Mouse (Mus musculus): ENCODE results near the gene Bik. TPM values are rescaled to one million over a fixed set of nuclear protein-coding genes. Genes with fewer than 3 reads are reported as not detected.
A peak's percentile ranks its signal among the peaks of the same experiment; 100 is the strongest.

The Bik gene
- total RNA-seq, 2 experiments from 2014 or later: 0.70 TPM; not detected in 1

GRCm38 (mm10) chr15:83562626-83563270, 36.1 kb downstream of the Bik start:
- Histone ChIP-seq H3K4me3 (no peak overlapping the region), H3K27ac (no peak overlapping the region)
- intact Hi-C loops (cut with DNase I): no loop called here
- TF ChIP-seq CTCF (IDR thresholded peaks at IDR 0.05): no peak
- peak; percentile 33 to 63 for DNase-seq (ENCODE audit: extremely low spot score in 1 of 2, low spot score in 2 of 2)

GRCm38 (mm10) chr15:83563327-83563856, 36.7 kb downstream of the Bik start, which contains the start of the genes Tspo and Mcat:
Gene Tspo, plus strand, starts transcription at chr15:83563592.
Gene Mcat, minus strand, starts transcription at chr15:83563787.
- intact Hi-C loops (cut with DNase I): no loop called here

GRCm38 (mm10) chr15:83563857-83564651, 37.4 kb downstream of the Bik start:
- intact Hi-C loops (cut with DNase I): no loop called here
- peak overlapping the region; percentile 42; the same call in 1 of the 2 replicates for H3K27ac ChIP-seq
- DNase-seq (ENCODE audit: extremely low spot score in 1 of 2, low spot score in 2 of 2): no peak
- H3K4me3 ChIP-seq: peak overlapping the region; percentile 23
- TF ChIP-seq CTCF (IDR thresholded peaks at IDR 0.05): no peak

More at GRCm38 (mm10) chr15:83563327-83563856, 36.7 kb downstream of the Bik start, which contains the start of the genes Tspo and Mcat:
- peak within 1 kb of the TSS; percentile 23 for H3K4me3 ChIP-seq
- no peak for DNase-seq (ENCODE audit: extremely low spot score in 1 of 2, low spot score in 2 of 2)
- H3K27ac ChIP-seq: peak within 1 kb of the TSS; percentile 42; the same call in 1 of the 2 replicates
- no peak for TF ChIP-seq CTCF (IDR thresholded peaks at IDR 0.05)

GRCm38 (mm10) chr15:83565434-83565833, 38.8 kb downstream of the Bik start:
- TF ChIP-seq CTCF (IDR thresholded peaks at IDR 0.05): no peak
- no peak overlapping the region for H3K4me3 ChIP-seq
- H3K27ac ChIP-seq: no peak overlapping the region
- no peak for DNase-seq (ENCODE audit: extremely low spot score in 1 of 2, low spot score in 2 of 2)
- intact Hi-C loops (cut with DNase I): no loop called here

GRCm38 (mm10) chr15:83566006-83566405, 39.3 kb downstream of the Bik start:
- intact Hi-C loops (cut with DNase I): no loop called here

GRCm38 (mm10) chr15:83567728-83568127, 41.1 kb downstream of the Bik start:
- Histone ChIP-seq H3K4me3 (no peak overlapping the region), H3K27ac (no peak overlapping the region)
- TF ChIP-seq CTCF (IDR thresholded peaks at IDR 0.05): no peak
- intact Hi-C loops (cut with DNase I): no loop called here
- DNase-seq (ENCODE audit: extremely low spot score in 1 of 2, low spot score in 2 of 2): no peak

More at GRCm38 (mm10) chr15:83566006-83566405, 39.3 kb downstream of the Bik start:
- Histone ChIP-seq H3K27ac (no peak overlapping the region), H3K4me3 (no peak overlapping the region)
- TF ChIP-seq CTCF (IDR thresholded peaks at IDR 0.05): no peak
- no peak for DNase-seq (ENCODE audit: extremely low spot score in 1 of 2, low spot score in 2 of 2)

GRCm38 (mm10) chr15:83568544-83568943, 41.9 kb downstream of the Bik start:
- no peak for TF ChIP-seq CTCF (IDR thresholded peaks at IDR 0.05)
- intact Hi-C loops (cut with DNase I): no loop called here
- no peak for DNase-seq (ENCODE audit: extremely low spot score in 1 of 2, low spot score in 2 of 2)

GRCm38 (mm10) chr15:83569682-83570081, 43.0 kb downstream of the Bik start:
- H3K4me3 ChIP-seq: no peak overlapping the region
- TF ChIP-seq CTCF (IDR thresholded peaks at IDR 0.05): no peak
- DNase-seq (ENCODE audit: extremely low spot score in 1 of 2, low spot score in 2 of 2): no peak
- intact Hi-C loops (cut with DNase I): no loop called here
- H3K27ac ChIP-seq: no peak overlapping the region

More at GRCm38 (mm10) chr15:83568544-83568943, 41.9 kb downstream of the Bik start:
- Histone ChIP-seq H3K27ac (no peak overlapping the region), H3K4me3 (no peak overlapping the region)

GRCm38 (mm10) chr15:83570641-83571040, 44.0 kb downstream of the Bik start:
- no peak for DNase-seq (ENCODE audit: extremely low spot score in 1 of 2, low spot score in 2 of 2)
- intact Hi-C loops (cut with DNase I): no loop called here

GRCm38 (mm10) chr15:83571636-83572035, 45.0 kb downstream of the Bik start:
- DNase-seq (ENCODE audit: extremely low spot score in 1 of 2, low spot score in 2 of 2): no peak
- intact Hi-C loops (cut with DNase I): no loop called here
- Histone ChIP-seq H3K4me3 (no peak overlapping the region), H3K27ac (no peak overlapping the region)
- no peak for TF ChIP-seq CTCF (IDR thresholded peaks at IDR 0.05)

More at GRCm38 (mm10) chr15:83570641-83571040, 44.0 kb downstream of the Bik start:
- Histone ChIP-seq H3K27ac (no peak overlapping the region), H3K4me3 (no peak overlapping the region)
- peak; percentile 25 for TF ChIP-seq CTCF (IDR thresholded peaks at IDR 0.05)

- no peak for TF ChIP-seq CTCF (IDR thresholded peaks at IDR 0.05)
- no peak overlapping the region for H3K27ac ChIP-seq
- DNase-seq (ENCODE audit: extremely low spot score in 1 of 2, low spot score in 2 of 2): no peak
- intact Hi-C loops (cut with DNase I): no loop called here
- no peak overlapping the region for H3K4me3 ChIP-seq
Measured at GRCm38 (mm10) chr15:83572132-83572531, 45.5 kb downstream of the Bik start.

GRCm38 (mm10) chr15:83573606-83574005, 46.9 kb downstream of the Bik start:
- Histone ChIP-seq H3K27ac (no peak overlapping the region), H3K4me3 (no peak overlapping the region)
- TF ChIP-seq CTCF (IDR thresholded peaks at IDR 0.05): no peak
- DNase-seq (ENCODE audit: extremely low spot score in 1 of 2, low spot score in 2 of 2): no peak
- intact Hi-C loops (cut with DNase I): no loop called here

Data from left cerebral cortex, adult 2 months (tissue).